9 mouse cellular contexts compared by ENCODE assay signal in the genomic region with DNA sequence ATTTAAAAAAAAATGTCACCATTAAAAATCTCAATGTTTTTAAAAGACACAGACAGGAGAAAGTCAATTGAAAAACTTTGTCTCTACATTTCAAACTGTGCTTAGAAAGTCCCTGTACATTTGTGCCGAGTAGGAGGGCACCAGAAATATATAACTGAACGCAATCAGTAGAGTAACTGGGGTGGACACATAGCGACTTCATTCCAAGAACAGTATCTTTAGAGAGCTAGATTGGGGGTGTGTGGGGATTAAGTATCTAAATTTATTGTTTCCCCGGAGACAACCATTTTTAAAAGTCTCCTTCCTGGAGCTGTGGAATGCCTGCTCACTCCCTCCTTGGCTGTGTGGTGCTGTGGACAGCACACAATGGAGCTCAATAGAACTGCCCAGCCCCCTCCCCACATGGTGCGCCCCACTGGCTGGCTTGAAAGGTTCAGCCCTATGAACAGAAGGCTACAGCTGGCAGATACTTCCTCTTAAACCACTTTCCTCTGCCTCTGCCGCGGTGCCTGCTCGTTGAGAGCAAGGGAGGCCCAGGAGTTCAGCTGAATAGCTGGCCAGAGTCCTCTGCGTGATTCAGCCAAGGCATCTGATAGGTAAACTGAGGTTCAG.
DNase-seq lines count a peak whose midpoint lies in the region; ATAC-seq lines count a peak whose summit lies in the region.
"Had no signal": no experiment of that assay in that cellular context is flagged by ENCODE, and none has a peak within 500 bp of the region (broad histone marks: within the 10 kb centered on the region; RNA-seq: fewer than 3 reads in every experiment).

No protein-coding gene starts in this region.

- H3K9ac ChIP-seq in limb, embryonic 13.5 days, result no peak overlapping the region

- intact Hi-C loops in heart, postnatal 14 days (cut with DNase I), result no loop called here

- H3K36me3 ChIP-seq in limb, embryonic 13.5 days, result no peaks in the 10 kb centered on the region

- peak overlapping the region; percentile 1; the same call in 1 of the 2 replicates for H3K27ac ChIP-seq in limb, embryonic 13.5 days

- DNase-seq in cerebellum, postnatal 10 days, result peak; percentile 48 to 62
- DNase-seq in cerebellum, adult 18-20 months, result no peak
- peak; percentile 12 to 32 for DNase-seq in heart, postnatal 14 days
- peak; percentile 42 to 69 for DNase-seq in right cerebral cortex, postnatal 10 days (ENCODE audit: low spot score in 2 of 2)
- DNase-seq in spleen, postnatal 10 days (ENCODE audit: low spot score in 2 of 2), result no peak
- no peak for DNase-seq in layer of hippocampus, adult 9-10 months (ENCODE audit: low spot score)

- H3K4me1 ChIP-seq in limb, embryonic 13.5 days, result peaks cover 43% of the 10 kb centered on the region
- H3K4me1 ChIP-seq: megakaryocyte, embryonic 14.5 days had no signal

- H3K4me2 ChIP-seq in limb, embryonic 13.5 days (replicated peaks), result 0 out of 2 replicates have a peak overlapping the region, but pooled peaks have one; percentile 25

- 0 out of 2 replicates have a peak, but pooled peaks cover 6% of the 10 kb centered on the region for H3K27me3 ChIP-seq in limb, embryonic 13.5 days

- no peak overlapping the region for H3K4me3 ChIP-seq in limb, embryonic 13.5 days
- H3K4me3 ChIP-seq: megakaryocyte, embryonic 14.5 days had no signal

- WGBS in limb, embryonic 13.5 days, result 18% methylated on average over 9 of the region's 9 CpGs

- peak; percentile 48; the same call in 1 of the 2 replicates for ATAC-seq in common myeloid progenitor, adult 5-6 weeks (replicated peaks; ENCODE audit: low read depth, poor library complexity, severe bottlenecking)
- ATAC-seq in limb, embryonic 13.5 days (ENCODE audit: low FRiP score, low read depth), result peak; percentile 62

- no peaks in the 10 kb centered on the region for H3K9me3 ChIP-seq in limb, embryonic 13.5 days
- H3K9me3 ChIP-seq: megakaryocyte, embryonic 14.5 days had no signal

Comparison
In these comparisons a context has a peak if more than half of its experiments do, and no peak if none do; other contexts are left out.
1. DNase-seq: peak in cerebellum, postnatal 10 days (2 of 2), heart, postnatal 14 days (2 of 2) and right cerebral cortex, postnatal 10 days (2 of 2); none in cerebellum, adult 18-20 months (0 of 2), spleen, postnatal 10 days (0 of 2) and layer of hippocampus, adult 9-10 months (single experiment).